In the genomic region with DNA sequence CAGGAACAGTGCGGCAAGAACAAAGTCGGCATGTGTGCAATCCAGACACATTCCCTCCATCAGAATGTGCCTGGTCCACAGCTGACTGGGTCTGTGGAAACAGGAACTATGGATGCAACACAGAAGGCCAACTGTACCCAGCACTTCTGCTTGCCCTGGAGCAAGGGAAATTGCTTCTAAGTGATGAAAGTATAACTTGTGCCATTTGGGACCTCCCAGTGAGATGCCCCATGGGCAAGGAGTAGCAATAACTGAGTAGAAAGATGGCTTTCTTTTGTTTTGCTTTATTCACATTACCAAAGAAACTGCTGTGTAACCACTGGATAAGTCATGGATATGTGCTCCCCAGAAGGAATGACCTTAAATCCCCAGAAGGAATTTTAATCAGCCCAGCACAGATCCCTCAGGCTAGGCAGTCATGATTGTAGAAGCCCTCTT, we compare ENCODE assay signal across 24 mouse cellular contexts.
DNase-seq lines count a peak whose midpoint lies in the region; ATAC-seq and TF ChIP-seq lines count a peak whose summit lies in the region.
"Had no signal": no experiment of that assay in that cellular context is flagged by ENCODE, and none has a peak within 500 bp of the region (broad histone marks: within the 10 kb centered on the region; RNA-seq: fewer than 3 reads in every experiment).

No protein-coding gene starts in this region.

- TF ChIP-seq CTCF in kidney, postnatal 0 days (IDR thresholded peaks at IDR 0.05; ENCODE audit: low read depth), result no peak

- intact Hi-C loops in left cerebral cortex, postnatal 4 days (cut with DNase I), result no loop called here

- ATAC-seq in kidney, postnatal 0 days (replicated peaks; ENCODE audit: low FRiP score, low read depth), result no peak
- no peak; the same call in 1 of the 2 replicates for ATAC-seq in embryonic facial prominence, embryonic 11.5 days (replicated peaks; ENCODE audit: insufficient number of reproducible peaks, low FRiP score, low TSS enrichment, low read depth)
- ATAC-seq: CD4-positive, CD25-positive, alpha-beta regulatory T cell, adult 4 months; forebrain, postnatal 0 days; inflammation-experienced regulatory T-cells, adult 6 months; midbrain, embryonic 16.5 days had no signal

- WGBS in kidney, postnatal 0 days, result 64% methylated on average over 2 of the region's 2 CpGs
- WGBS in embryonic facial prominence, embryonic 11.5 days, result 41% methylated on average over 2 of the region's 2 CpGs
- 95% methylated on average over 2 of the region's 2 CpGs for WGBS in limb, embryonic 10.5 days

- no peak overlapping the region for H3K4me3 ChIP-seq in kidney, postnatal 0 days (replicated peaks; ENCODE audit: low read depth, low read length)
- no peak overlapping the region for H3K4me3 ChIP-seq in embryonic facial prominence, embryonic 11.5 days (ENCODE audit: low read depth, low read length)
- no peak overlapping the region for H3K4me3 ChIP-seq in limb, embryonic 10.5 days
- H3K4me3 ChIP-seq: heart, adult 2 months; heart, embryonic 15.5 days; hindbrain, embryonic 10.5 days; liver, embryonic 13.5 days; lung, embryonic 15.5 days had no signal

- no peak overlapping the region for H3K9ac ChIP-seq in kidney, postnatal 0 days (ENCODE audit: low read depth, low read length)
- H3K9ac ChIP-seq in embryonic facial prominence, embryonic 11.5 days (replicated peaks; ENCODE audit: low read length), result no peak overlapping the region
- H3K9ac ChIP-seq: forebrain, postnatal 0 days; heart, embryonic 15.5 days; liver, embryonic 13.5 days; lung, embryonic 15.5 days had no signal

- no peaks in the 10 kb centered on the region for H3K36me3 ChIP-seq in kidney, postnatal 0 days (ENCODE audit: insufficient read depth, low read length)
- no peaks in the 10 kb centered on the region for H3K36me3 ChIP-seq in embryonic facial prominence, embryonic 11.5 days (replicated peaks; ENCODE audit: control insufficient read depth, insufficient read depth, low read depth, low read length)
- no peaks in the 10 kb centered on the region for H3K36me3 ChIP-seq in limb, embryonic 10.5 days
- H3K36me3 ChIP-seq: heart, embryonic 15.5 days; hindbrain, embryonic 10.5 days; liver, embryonic 13.5 days; lung, embryonic 15.5 days had no signal

- no peaks in the 10 kb centered on the region for H3K27me3 ChIP-seq in kidney, postnatal 0 days (ENCODE audit: insufficient read depth, low read length)
- no peaks in the 10 kb centered on the region for H3K27me3 ChIP-seq in embryonic facial prominence, embryonic 11.5 days (ENCODE audit: control insufficient read depth, insufficient read depth, low read length)
- no peaks in the 10 kb centered on the region for H3K27me3 ChIP-seq in limb, embryonic 10.5 days (ENCODE audit: low read depth, poor library complexity, severe bottlenecking)
- H3K27me3 ChIP-seq: heart, embryonic 15.5 days; liver, embryonic 13.5 days; lung, embryonic 15.5 days had no signal

- no peak overlapping the region for H3K4me2 ChIP-seq in kidney, postnatal 0 days (ENCODE audit: low read length)
- H3K4me2 ChIP-seq in embryonic facial prominence, embryonic 11.5 days (ENCODE audit: low read depth, low read length), result no peak overlapping the region
- H3K4me2 ChIP-seq: heart, embryonic 15.5 days; liver, embryonic 13.5 days; lung, embryonic 15.5 days had no signal

- H3K9me3 ChIP-seq in kidney, postnatal 0 days (replicated peaks; ENCODE audit: low read length), result no peaks in the 10 kb centered on the region; the same call in 1 of the 2 replicates
- no peaks in the 10 kb centered on the region for H3K9me3 ChIP-seq in embryonic facial prominence, embryonic 11.5 days (replicated peaks; ENCODE audit: control insufficient read depth, low read length)
- H3K9me3 ChIP-seq in limb, embryonic 10.5 days (replicated peaks), result no peaks in the 10 kb centered on the region
- H3K9me3 ChIP-seq: heart, embryonic 15.5 days; hindbrain, embryonic 10.5 days; liver, embryonic 13.5 days; lung, embryonic 15.5 days had no signal

- DNase-seq in kidney, postnatal 0 days (ENCODE audit: low spot score), result no peak
- no peak for DNase-seq in kidney, postnatal 14 days
- DNase-seq in embryonic facial prominence, embryonic 11.5 days (ENCODE audit: low spot score), result peak; percentile 23
- DNase-seq in limb, embryonic 10.5 days (ENCODE audit: low spot score), result no peak
- DNase-seq in mesoderm, embryonic 11.5 days (ENCODE audit: low read depth, low spot score), result peak; percentile 33
- DNase-seq in right cerebral cortex, adult 18-20 months, result no peak
- no peak for DNase-seq in left cerebral cortex, postnatal 4 days
- no peak for DNase-seq in heart, postnatal 4 days
- DNase-seq: adrenal gland, adult 8-10 months; cerebellum, adult 11 months; cerebellum, postnatal 36 days; forebrain, postnatal 0 days; gastrocnemius, postnatal 10 days; heart, adult 2 months; kidney, postnatal 4 days; liver, embryonic 13.5 days; thymus, postnatal 14 days had no signal

- H3K27ac ChIP-seq in kidney, postnatal 0 days, result 0 out of 2 replicates have a peak overlapping the region, but pooled peaks have one; percentile 4
- H3K27ac ChIP-seq in embryonic facial prominence, embryonic 11.5 days (replicated peaks; ENCODE audit: low read depth, low read length), result no peak overlapping the region
- H3K27ac ChIP-seq in limb, embryonic 10.5 days, result 0 out of 2 replicates have a peak overlapping the region, but pooled peaks have one; percentile 20
- H3K27ac ChIP-seq: heart, adult 2 months; hindbrain, embryonic 10.5 days; liver, embryonic 13.5 days; lung, embryonic 15.5 days; macrophage had no signal

- H3K4me1 ChIP-seq in kidney, postnatal 0 days (replicated peaks; ENCODE audit: insufficient read depth, low read length), result no peaks in the 10 kb centered on the region
- H3K4me1 ChIP-seq in embryonic facial prominence, embryonic 11.5 days (ENCODE audit: control insufficient read depth, insufficient read depth, low read length), result no peaks in the 10 kb centered on the region
- H3K4me1 ChIP-seq in limb, embryonic 10.5 days, result peaks cover 10% of the 10 kb centered on the region
- H3K4me1 ChIP-seq: hindbrain, embryonic 10.5 days; liver, embryonic 13.5 days had no signal

Comparison
In these comparisons a context has a peak if more than half of its experiments do, and no peak if none do; other contexts are left out.
1. DNase-seq: peak in embryonic facial prominence, embryonic 11.5 days (single experiment) and mesoderm, embryonic 11.5 days (single experiment); none in kidney, postnatal 0 days (single experiment), kidney, postnatal 14 days (single experiment), limb, embryonic 10.5 days (single experiment), right cerebral cortex, adult 18-20 months (single experiment), left cerebral cortex, postnatal 4 days (single experiment) and heart, postnatal 4 days (single experiment).